Mouse (Mus musculus): ENCODE measurements at regions not wholly inside any gene's neighbourhood (a gene's known extent, or its start where the extent isn't known, plus 50 kb on each side); places are given as distances from the start of the nearest gene placed in this dataset.
A peak's percentile ranks its signal among the peaks of the same experiment; 100 is the strongest.
"Not testable (repeated sequence)": the region's sequence is repeated elsewhere in the genome, so short reads cannot be mapped to it uniquely, and the experiment has no call there.

- no peak for DNase-seq (ENCODE audit: low read depth, low spot score)
These were observed 229.7 kb upstream of the Zfp703 start for GRCm38 (mm10) chr8:26747241-26747972.

GRCm38 (mm10) chr8:26748161-26748971 is 228.8 kb upstream of the Zfp703 start:
- no peak for DNase-seq (ENCODE audit: low read depth, low spot score)

- no peak for DNase-seq (ENCODE audit: low read depth, low spot score)
These were observed 228.2 kb upstream of the Zfp703 start for GRCm38 (mm10) chr8:26748972-26749291.

- DNase-seq (ENCODE audit: low read depth, low spot score): no peak
These were observed 227.0 kb upstream of the Zfp703 start for GRCm38 (mm10) chr8:26750120-26750519.

- no peak for DNase-seq (ENCODE audit: low read depth, low spot score)
These were observed 225.5 kb upstream of the Zfp703 start for GRCm38 (mm10) chr8:26751651-26752050.

- DNase-seq (ENCODE audit: low read depth, low spot score): no peak
These were observed 220.7 kb upstream of the Zfp703 start for GRCm38 (mm10) chr8:26756452-26756851.

DNA sequence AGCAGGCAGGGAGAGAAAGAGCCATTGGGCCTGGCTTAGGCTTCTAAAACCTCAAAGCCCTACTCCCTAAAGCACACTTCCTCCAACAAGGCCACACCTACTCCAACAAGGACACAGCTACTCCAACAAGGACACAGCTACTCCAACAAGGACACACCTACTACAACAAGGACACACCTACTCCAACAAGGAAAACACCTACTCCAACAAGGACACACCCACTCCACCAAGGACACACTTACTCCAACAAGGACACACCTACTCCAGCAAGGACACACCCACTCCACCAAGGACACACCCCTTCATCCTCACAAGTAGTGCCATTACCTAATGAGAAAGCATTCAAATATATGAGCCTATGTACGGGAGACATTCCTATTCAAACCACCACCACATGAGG is 216.4 kb upstream of the Zfp703 start:
- DNase-seq (ENCODE audit: low read depth, low spot score): no peak

GRCm38 (mm10) chr8:26762942-26763778 is 214.0 kb upstream of the Zfp703 start:
- DNase-seq (ENCODE audit: low read depth, low spot score): no peak

- DNase-seq (ENCODE audit: low read depth, low spot score): no peak
These were observed 208.5 kb upstream of the Zfp703 start for GRCm38 (mm10) chr8:26768474-26769229.

DNA sequence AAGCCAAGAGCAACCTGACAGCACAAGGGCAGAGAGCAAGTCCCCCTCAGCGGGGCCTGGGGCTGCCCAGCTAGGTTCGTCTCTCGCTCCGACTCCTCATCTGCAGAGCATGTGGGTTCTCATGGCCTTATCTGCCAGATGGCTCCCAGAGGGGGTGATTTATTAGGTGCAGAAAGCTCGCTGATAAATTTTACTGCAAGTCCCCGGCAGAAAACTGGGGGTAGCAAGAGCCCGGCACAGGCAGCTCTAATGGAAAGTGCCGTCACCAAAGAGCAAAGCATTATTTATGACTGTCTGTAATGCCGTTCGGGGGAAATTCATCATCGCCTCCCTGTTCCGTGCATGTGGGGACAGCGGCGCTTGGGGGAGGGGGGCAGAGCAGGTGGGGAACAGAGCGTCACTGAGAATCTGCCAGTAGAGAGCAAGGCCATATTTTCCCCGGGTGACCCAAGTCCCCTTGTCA is 206.7 kb upstream of the Zfp703 start:
- DNase-seq (ENCODE audit: low read depth, low spot score): peak; percentile 16

GRCm38 (mm10) chr8:26778917-26779537 is 198.1 kb upstream of the Zfp703 start:
- no peak for DNase-seq (ENCODE audit: low read depth, low spot score)

- peak; percentile 3 for DNase-seq (ENCODE audit: low read depth, low spot score)
These were observed 196.6 kb upstream of the Zfp703 start for GRCm38 (mm10) chr8:26780515-26780914.

GRCm38 (mm10) chr8:26782936-26783335 is 194.2 kb upstream of the Zfp703 start:
- not testable (repeated sequence) for DNase-seq (ENCODE audit: low read depth, low spot score)

DNA sequence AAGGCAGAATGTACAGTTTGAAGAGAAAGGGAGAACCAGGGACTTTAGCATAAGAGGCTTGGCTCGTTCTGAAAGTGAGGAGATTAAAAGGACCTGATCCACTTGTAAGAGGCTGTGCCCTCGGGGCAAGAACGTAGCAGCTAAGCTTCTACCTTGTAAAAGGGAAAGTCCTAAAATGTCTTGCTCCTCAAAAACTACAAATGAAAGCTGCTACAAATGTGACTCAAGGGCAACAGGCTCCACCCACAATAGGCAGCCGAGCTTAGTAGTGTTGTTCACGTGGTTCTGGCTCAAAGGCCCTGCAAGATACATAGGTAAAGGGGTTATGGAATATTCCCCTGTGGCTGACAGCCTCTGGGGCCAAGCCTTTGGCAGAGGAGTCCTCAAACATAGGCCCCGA is 192.7 kb upstream of the Zfp703 start:
- peak; percentile 12 for DNase-seq (ENCODE audit: low read depth, low spot score)

GRCm38 (mm10) chr8:26791795-26792194 is 185.3 kb upstream of the Zfp703 start:
- DNase-seq (ENCODE audit: low read depth, low spot score): no peak

DNA sequence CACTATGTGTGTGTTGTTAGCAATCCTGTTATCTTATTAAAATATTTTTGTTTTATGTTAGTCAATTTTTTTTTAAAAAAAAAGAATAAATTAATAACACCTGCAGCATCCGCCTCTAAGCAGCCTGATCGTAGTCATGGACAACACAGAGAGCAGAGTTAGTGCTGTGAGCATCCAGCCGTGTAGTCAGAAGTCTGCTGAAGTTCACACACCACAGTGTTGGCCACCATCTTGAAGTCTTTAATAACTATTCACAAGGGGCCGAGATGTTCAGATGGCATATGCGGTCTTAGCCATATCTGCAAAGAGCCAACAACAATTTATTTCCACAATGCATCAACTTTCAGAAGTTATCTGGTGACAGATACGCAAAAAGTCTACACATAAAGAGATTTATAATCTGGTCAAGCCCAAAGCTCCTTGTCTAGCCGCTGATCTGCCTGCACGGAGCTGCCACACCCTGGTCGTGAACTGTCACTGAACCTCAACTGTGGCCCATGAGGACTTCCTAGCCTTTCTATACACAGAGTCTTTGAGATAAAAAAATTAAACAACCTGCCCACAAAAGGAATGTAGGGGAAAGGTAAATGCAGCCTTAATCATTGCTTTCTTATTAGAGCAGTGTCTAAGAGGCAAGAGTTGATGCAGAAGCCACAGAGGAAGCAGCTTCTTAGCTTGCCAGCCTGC is 183.4 kb upstream of the Zfp703 start:
- no peak for DNase-seq (ENCODE audit: low read depth, low spot score)

DNA sequence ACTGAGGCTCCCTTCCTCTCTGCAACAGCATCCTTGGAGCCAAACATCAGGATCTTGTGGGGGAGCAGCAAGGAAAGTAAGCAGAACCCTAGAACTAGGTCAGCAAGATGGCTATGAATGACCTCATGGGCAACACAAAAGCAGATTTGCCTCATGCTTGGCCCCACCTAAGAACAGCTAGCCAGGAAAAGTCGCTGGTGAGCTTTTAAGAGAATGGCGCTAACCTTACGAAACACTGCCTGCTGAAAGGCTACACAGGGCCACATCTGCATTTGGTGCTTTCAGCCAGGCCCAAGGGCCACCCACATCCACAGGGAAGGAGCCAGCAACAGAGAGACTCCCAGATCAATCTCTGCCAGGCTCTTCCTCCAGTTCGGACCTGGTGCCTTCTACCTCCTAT is 182.7 kb upstream of the Zfp703 start:
- no peak for DNase-seq (ENCODE audit: low read depth, low spot score)

- no peak for DNase-seq (ENCODE audit: low read depth, low spot score)
These were observed 181.5 kb upstream of the Zfp703 start for GRCm38 (mm10) chr8:26795616-26796015.

- DNase-seq (ENCODE audit: low read depth, low spot score): no peak
These were observed 177.3 kb upstream of the Zfp703 start for GRCm38 (mm10) chr8:26799814-26800213.

DNA sequence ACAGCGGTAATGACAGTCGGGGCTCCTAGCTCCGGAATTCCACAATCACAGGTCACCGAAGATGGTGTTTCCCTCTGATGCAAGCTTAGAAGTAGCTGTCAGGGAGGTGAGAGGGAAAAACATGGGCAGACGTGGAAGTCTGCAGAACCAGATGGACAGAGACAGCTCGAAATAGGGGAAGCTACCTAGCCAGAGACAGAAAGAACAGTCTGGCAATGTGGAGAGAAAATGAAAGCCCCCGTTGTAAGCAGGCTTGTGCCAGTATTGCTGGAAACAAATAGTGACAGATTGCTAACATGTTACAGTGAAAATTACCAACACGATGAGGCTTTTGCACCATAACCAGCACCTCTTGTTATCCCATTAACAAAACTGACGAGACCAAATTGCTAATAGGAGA is 173.0 kb upstream of the Zfp703 start:
- DNase-seq (ENCODE audit: low read depth, low spot score): no peak

Measured in CD4-positive, CD25-positive, alpha-beta regulatory T cell, adult 2 months (primary cell).